Mouse (Mus musculus) lung, adult 2 months (tissue): ENCODE data around the gene Actr3b. TPM values are rescaled to one million over a fixed set of nuclear protein-coding genes. Genes with fewer than 3 reads are reported as not detected.

Source experiments
- DNase-seq: peaks from one replicate; pipeline ENCODE4 v3.0.0; 2022
- H3K4me1 ChIP-seq: fragments of 200-500 bp; 2 replicates; pipeline ENCODE4 v1.6.1; 2011; ENCODE audit warnings: low read length; ENCODE audit not compliant: control insufficient read depth, insufficient read depth
- H3K4me3 ChIP-seq: fragments of 200-500 bp; replicated peaks from 2 replicates; pipeline ENCODE3; 2011; ENCODE audit warnings: low read depth, mild to moderate bottlenecking, control low read depth, low read length; ENCODE audit errors: extremely low read depth
- CTCF ChIP-seq: fragments of 200-500 bp; IDR thresholded peaks from 2 replicates; pipeline ENCODE4 v1.5.1; 2011; ENCODE audit warnings: mild to moderate bottlenecking, low read length, control low read depth; ENCODE audit not compliant: insufficient read depth
- POLR2A ChIP-seq: fragments of 200-500 bp; IDR thresholded peaks from 2 replicates; pipeline ENCODE4 v1.6.1; 2011; ENCODE audit warnings: low read depth, mild to moderate bottlenecking, control low read depth, low read length, borderline replicate concordance; ENCODE audit errors: extremely low read depth
- WGBS: fragments of 180-500 bp; shearing (Covaris S2); methylation state at CpG from one replicate; pipeline ENCODE4 v1.1.7; 2018; 5-methylcytosine and 5-hydroxymethylcytosine counted together
- polyA plus RNA-seq: library from polyadenylated mRNA; depleted of rRNA; stranded (reverse); fragments of >200 nt; gene quantifications from 2 replicates; pipeline ENCODE4 v1.2.3, GENCODE M21; 2012

Gene Actr3b
- polyA plus RNA-seq, 1 experiment: 1.0 TPM

GRCm38 (mm10) chr5:25747904-25748303, 11.9 kb upstream of the Actr3b start:
- Histone ChIP-seq H3K4me3 (no peak overlapping the region), H3K4me1 (no peaks in the 10 kb centered on the region)
- no peak for DNase-seq
- no peak for TF ChIP-seq CTCF
- TF ChIP-seq POLR2A: no peak

DNA sequence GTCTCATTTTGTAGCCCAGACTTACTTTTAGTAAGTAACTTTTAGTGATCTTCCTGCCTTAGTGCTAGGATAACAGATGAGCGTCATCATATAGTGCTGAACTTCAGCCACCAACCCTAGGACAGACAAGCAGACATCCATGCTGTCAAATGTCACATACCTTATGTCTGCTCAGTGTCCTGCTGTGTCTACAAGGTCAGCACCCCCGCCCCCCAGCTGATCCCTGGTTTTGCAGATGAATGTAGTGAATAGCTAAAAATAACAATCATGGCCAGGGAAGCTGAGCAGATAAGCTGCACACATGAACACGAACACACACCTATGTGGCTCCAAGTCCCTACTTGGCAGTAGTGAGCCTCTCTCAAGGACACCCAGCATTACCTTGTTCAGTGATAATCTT, 11.2 kb upstream of the Actr3b start:
- no peak for DNase-seq
- TF ChIP-seq CTCF: no peak
- TF ChIP-seq POLR2A: no peak
- WGBS: 71% methylated on average over 3 of the region's 3 CpGs
- Histone ChIP-seq H3K4me1 (no peaks in the 10 kb centered on the region), H3K4me3 (no peak overlapping the region)

- Histone ChIP-seq H3K4me3 (no peak overlapping the region), H3K4me1 (no peaks in the 10 kb centered on the region)
- TF ChIP-seq POLR2A (no peak), CTCF (no peak)
- no peak for DNase-seq
These were observed 8.2 kb upstream of the Actr3b start for GRCm38 (mm10) chr5:25751552-25751951.

GRCm38 (mm10) chr5:25752862-25753261, 6.9 kb upstream of the Actr3b start:
- H3K4me3 ChIP-seq: no peak overlapping the region
- WGBS: 74% methylated on average over 5 of the region's 5 CpGs
- DNase-seq: no peak
- H3K4me1 ChIP-seq: no peaks in the 10 kb centered on the region
- TF ChIP-seq POLR2A: no peak
- no peak for TF ChIP-seq CTCF

DNA sequence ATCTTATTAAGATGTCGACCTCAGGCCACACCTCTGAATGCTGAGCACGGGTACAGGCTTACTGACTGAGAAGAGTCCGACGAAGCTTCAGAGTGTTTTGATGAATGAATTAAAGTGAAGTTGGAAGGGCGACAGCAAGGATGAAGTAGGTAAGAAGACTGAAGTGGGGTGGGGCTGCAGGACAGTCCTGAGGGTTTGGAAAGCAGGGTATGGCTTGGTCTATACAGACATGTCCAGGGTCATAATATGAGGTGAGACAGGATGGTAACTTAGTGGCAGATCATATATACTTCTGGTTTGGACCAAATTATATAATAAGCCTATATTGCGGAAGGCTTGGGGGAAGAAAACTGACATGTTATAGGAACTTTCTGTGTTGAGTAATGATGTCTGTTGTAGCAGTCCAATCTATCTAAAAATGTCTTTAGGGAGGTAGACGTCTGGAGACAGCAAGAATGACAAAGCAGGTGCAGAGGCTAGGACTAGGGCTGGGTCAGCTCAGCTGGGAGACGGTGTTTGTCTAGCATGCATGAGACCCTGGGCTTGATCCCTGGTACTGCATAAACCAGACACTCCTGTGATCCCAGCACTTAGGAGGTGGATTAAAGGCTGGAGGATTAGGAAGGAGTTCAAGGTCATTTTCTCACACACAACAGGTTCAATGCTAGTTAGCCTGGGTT, 6.1 kb upstream of the Actr3b start:
- TF ChIP-seq CTCF: no peak
- 39% methylated on average over 8 of the region's 8 CpGs for WGBS
- DNase-seq: no peak
- H3K4me3 ChIP-seq: no peak overlapping the region
- H3K4me1 ChIP-seq: no peaks in the 10 kb centered on the region

GRCm38 (mm10) chr5:25754236-25754766, 5.5 kb upstream of the Actr3b start:
- H3K4me3 ChIP-seq: no peak overlapping the region
- no peak for DNase-seq
- 9% methylated on average over 2 of the region's 2 CpGs for WGBS
- no peaks in the 10 kb centered on the region for H3K4me1 ChIP-seq
- TF ChIP-seq CTCF (no peak), POLR2A (no peak)

- Histone ChIP-seq H3K4me3 (peak overlapping the region; percentile 59), H3K4me1 (peaks cover 3% of the 10 kb centered on the region; the same call in 1 of the 2 replicates)
- WGBS: 2% methylated on average over 10 of the region's 10 CpGs
- peak; percentile 4 for DNase-seq
- TF ChIP-seq CTCF: no peak
- no peak for TF ChIP-seq POLR2A
These were observed 624 bp downstream of the Actr3b start for GRCm38 (mm10) chr5:25760410-25760832.

DNA sequence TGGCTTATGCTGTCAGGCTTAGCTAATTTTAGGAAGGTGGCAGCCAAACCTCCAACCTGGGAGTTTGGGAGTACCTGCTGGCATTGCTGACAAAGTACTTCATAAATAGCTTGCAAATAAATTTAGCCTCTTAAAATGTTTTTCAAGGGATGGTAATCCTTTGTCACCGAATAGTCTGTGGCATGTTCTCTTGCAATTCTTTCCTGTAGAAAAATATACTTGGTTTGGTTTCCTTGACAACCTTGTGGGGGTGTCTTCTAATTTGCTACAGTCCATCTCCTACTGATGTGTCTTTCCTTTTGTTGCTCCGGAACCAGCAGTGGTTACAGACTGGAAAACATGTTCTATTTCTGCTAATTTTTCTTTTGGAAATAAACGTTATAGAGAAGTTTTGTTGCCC, 1.1 kb downstream of the Actr3b start:
- 53% methylated on average over 3 of the region's 3 CpGs for WGBS
- Histone ChIP-seq H3K4me1 (peaks cover 3% of the 10 kb centered on the region; the same call in 1 of the 2 replicates), H3K4me3 (no peak overlapping the region)
- TF ChIP-seq CTCF (no peak), POLR2A (no peak)
- no peak for DNase-seq

GRCm38 (mm10) chr5:25761850-25762249, 2.1 kb downstream of the Actr3b start:
- TF ChIP-seq CTCF (no peak), POLR2A (no peak)
- 65% methylated on average over 2 of the region's 2 CpGs for WGBS
- Histone ChIP-seq H3K4me1 (peaks cover 3% of the 10 kb centered on the region; the same call in 1 of the 2 replicates), H3K4me3 (no peak overlapping the region)
- DNase-seq: no peak

GRCm38 (mm10) chr5:25769006-25769405, 9.2 kb downstream of the Actr3b start:
- Histone ChIP-seq H3K4me1 (no peaks in the 10 kb centered on the region), H3K4me3 (no peak overlapping the region)
- TF ChIP-seq CTCF (no peak), POLR2A (no peak)
- 75% methylated on average over 17 of the region's 17 CpGs for WGBS
- no peak for DNase-seq
